Mouse (Mus musculus) embryonic facial prominence, embryonic 10.5 days (tissue): ENCODE results near the gene Calcrl. TPM values are rescaled to one million over a fixed set of nuclear protein-coding genes. Genes with fewer than 3 reads are reported as not detected.
A peak's percentile ranks its signal among the peaks of the same experiment; 100 is the strongest.

Experiments
- DNase-seq: peaks from one replicate; pipeline ENCODE4 v3.0.0-alpha.2; 2017; ENCODE audit warnings: low spot score
- H3K27ac ChIP-seq: fragments of 300-500 bp; sonication (generic); replicated peaks from 2 replicates; pipeline ENCODE4 v1.5.1; 2016; ENCODE audit warnings: mild to moderate bottlenecking
- H3K27me3 ChIP-seq: fragments of 300-500 bp; sonication (generic); replicated peaks from 2 replicates; pipeline ENCODE4 v1.6.1; 2016; ENCODE audit warnings: low read depth, mild to moderate bottlenecking; ENCODE audit not compliant: poor library complexity, severe bottlenecking
- H3K36me3 ChIP-seq: fragments of 300-500 bp; sonication (generic); replicated peaks from 2 replicates; pipeline ENCODE4 v1.6.1; 2016; ENCODE audit warnings: mild to moderate bottlenecking, moderate library complexity
- H3K4me1 ChIP-seq: fragments of 300-500 bp; sonication (generic); 2 replicates; pipeline ENCODE4 v1.6.1; 2016
- H3K4me3 ChIP-seq: fragments of 300-500 bp; sonication (generic); 2 replicates; pipeline ENCODE4 v1.5.1; 2016; ENCODE audit warnings: mild to moderate bottlenecking, moderate library complexity
- H3K9me3 ChIP-seq: fragments of 300-500 bp; sonication (generic); 2 replicates; pipeline ENCODE4 v1.6.1; 2016; ENCODE audit warnings: mild to moderate bottlenecking
- WGBS: fragments of 180-500 bp; shearing (Covaris S2); methylation state at CpG from one replicate; pipeline ENCODE4 v1.1.7; 2016; 5-methylcytosine and 5-hydroxymethylcytosine counted together
- polyA plus RNA-seq: library from polyadenylated mRNA; unstranded; fragments of >200 nt; fragmentation: Nextera tagmentation; extraction: Ambion mirVana; gene quantifications from 2 replicates; pipeline ENCODE4 v1.2.1, GENCODE M21; 2016

Calcrl gene
- polyA plus RNA-seq, 1 experiment from 2014 or later = 14.8 TPM

GRCm38 (mm10) chr2:84387394-84388022 is 37.7 kb downstream of the Calcrl start:
- peaks cover 25% of the 10 kb centered on the region for H3K4me1 ChIP-seq
- no peaks in the 10 kb centered on the region for H3K36me3 ChIP-seq
- no peak overlapping the region for H3K27ac ChIP-seq
- no peaks in the 10 kb centered on the region for H3K9me3 ChIP-seq
- DNase-seq = no peak
- H3K4me3 ChIP-seq = peak overlapping the region; percentile 37
- 75% methylated on average over 11 of the region's 11 CpGs for WGBS
- no peaks in the 10 kb centered on the region for H3K27me3 ChIP-seq

- H3K27me3 ChIP-seq = no peaks in the 10 kb centered on the region
- peaks cover 25% of the 10 kb centered on the region for H3K4me1 ChIP-seq
- peak overlapping the region; percentile 37 for H3K4me3 ChIP-seq
- 39% methylated on average over 18 of the region's 18 CpGs for WGBS
- DNase-seq = no peak
- H3K36me3 ChIP-seq = no peaks in the 10 kb centered on the region
- no peaks in the 10 kb centered on the region for H3K9me3 ChIP-seq
- H3K27ac ChIP-seq = no peak overlapping the region
Measured at GRCm38 (mm10) chr2:84386563-84387393, 38.4 kb downstream of the Calcrl start.

GRCm38 (mm10) chr2:84384911-84385693 is 40.1 kb downstream of the Calcrl start:
- H3K9me3 ChIP-seq = no peaks in the 10 kb centered on the region
- H3K4me3 ChIP-seq = no peak overlapping the region
- H3K27ac ChIP-seq = no peak overlapping the region
- H3K27me3 ChIP-seq = no peaks in the 10 kb centered on the region
- no peak for DNase-seq
- H3K36me3 ChIP-seq = no peaks in the 10 kb centered on the region
- WGBS = 82% methylated on average over 6 of the region's 6 CpGs
- H3K4me1 ChIP-seq = peaks cover 25% of the 10 kb centered on the region

- no peak overlapping the region for H3K27ac ChIP-seq
- WGBS = 81% methylated on average over 4 of the region's 4 CpGs
- H3K4me1 ChIP-seq = peaks cover 19% of the 10 kb centered on the region
- no peak overlapping the region for H3K4me3 ChIP-seq
- H3K36me3 ChIP-seq = no peaks in the 10 kb centered on the region
- no peaks in the 10 kb centered on the region for H3K9me3 ChIP-seq
- no peak for DNase-seq
- no peaks in the 10 kb centered on the region for H3K27me3 ChIP-seq
Measured at GRCm38 (mm10) chr2:84383828-84384227, 41.4 kb downstream of the Calcrl start.

- Histone ChIP-seq H3K36me3 (no peaks in the 10 kb centered on the region), H3K9me3 (no peaks in the 10 kb centered on the region), H3K4me3 (no peak overlapping the region), H3K4me1 (peaks cover 15% of the 10 kb centered on the region), H3K27ac (no peak overlapping the region), H3K27me3 (no peaks in the 10 kb centered on the region)
- DNase-seq = no peak
Measured at GRCm38 (mm10) chr2:84382556-84382955, 42.7 kb downstream of the Calcrl start.

GRCm38 (mm10) chr2:84381997-84382396 is 43.2 kb downstream of the Calcrl start:
- H3K4me3 ChIP-seq = no peak overlapping the region
- H3K27me3 ChIP-seq = no peaks in the 10 kb centered on the region
- DNase-seq = no peak
- H3K9me3 ChIP-seq = no peaks in the 10 kb centered on the region
- no peak overlapping the region for H3K27ac ChIP-seq
- H3K4me1 ChIP-seq = peaks cover 11% of the 10 kb centered on the region; the same call in 1 of the 2 replicates
- WGBS = 90% methylated on average over 5 of the region's 5 CpGs
- H3K36me3 ChIP-seq = no peaks in the 10 kb centered on the region

GRCm38 (mm10) chr2:84380816-84381215 is 44.4 kb downstream of the Calcrl start:
- no peaks in the 10 kb centered on the region for H3K36me3 ChIP-seq
- no peak for DNase-seq
- no peaks in the 10 kb centered on the region for H3K27me3 ChIP-seq
- H3K4me1 ChIP-seq = peaks cover 5% of the 10 kb centered on the region; the same call in 1 of the 2 replicates
- H3K4me3 ChIP-seq = no peak overlapping the region
- 87% methylated on average over 11 of the region's 11 CpGs for WGBS
- no peaks in the 10 kb centered on the region for H3K9me3 ChIP-seq
- no peak overlapping the region for H3K27ac ChIP-seq

- Histone ChIP-seq H3K9me3 (no peaks in the 10 kb centered on the region), H3K4me1 (no peaks in the 10 kb centered on the region), H3K27me3 (no peaks in the 10 kb centered on the region), H3K27ac (no peak overlapping the region), H3K36me3 (no peaks in the 10 kb centered on the region), H3K4me3 (no peak overlapping the region)
- 85% methylated on average over 5 of the region's 5 CpGs for WGBS
- DNase-seq = no peak
Measured at GRCm38 (mm10) chr2:84378678-84379077, 46.5 kb downstream of the Calcrl start.

- 76% methylated on average over 5 of the region's 5 CpGs for WGBS
- no peaks in the 10 kb centered on the region for H3K4me1 ChIP-seq
- no peak for DNase-seq
- no peaks in the 10 kb centered on the region for H3K9me3 ChIP-seq
- H3K36me3 ChIP-seq = 0 out of 2 replicates have a peak, but pooled peaks cover 3% of the 10 kb centered on the region
- no peak overlapping the region for H3K4me3 ChIP-seq
- H3K27me3 ChIP-seq = no peaks in the 10 kb centered on the region
- H3K27ac ChIP-seq = no peak overlapping the region
Measured at GRCm38 (mm10) chr2:84369256-84369655, 56.0 kb downstream of the Calcrl start.

GRCm38 (mm10) chr2:84366742-84367141 is 58.5 kb downstream of the Calcrl start:
- no peak for DNase-seq
- H3K27ac ChIP-seq = no peak overlapping the region
- peaks cover 2% of the 10 kb centered on the region; the same call in 1 of the 2 replicates for H3K4me1 ChIP-seq
- H3K36me3 ChIP-seq = no peaks in the 10 kb centered on the region
- H3K9me3 ChIP-seq = no peaks in the 10 kb centered on the region
- H3K27me3 ChIP-seq = no peaks in the 10 kb centered on the region
- no peak overlapping the region for H3K4me3 ChIP-seq

- no peak for DNase-seq
- 90% methylated on average over 3 of the region's 3 CpGs for WGBS
- Histone ChIP-seq H3K4me3 (no peak overlapping the region), H3K4me1 (peaks cover 2% of the 10 kb centered on the region; the same call in 1 of the 2 replicates), H3K27me3 (no peaks in the 10 kb centered on the region), H3K27ac (no peak overlapping the region), H3K9me3 (no peaks in the 10 kb centered on the region), H3K36me3 (no peaks in the 10 kb centered on the region)
Measured at GRCm38 (mm10) chr2:84365266-84365665, 59.9 kb downstream of the Calcrl start.

- no peaks in the 10 kb centered on the region for H3K9me3 ChIP-seq
- DNase-seq = no peak
- H3K27ac ChIP-seq = no peak overlapping the region
- H3K27me3 ChIP-seq = no peaks in the 10 kb centered on the region
- no peak overlapping the region for H3K4me3 ChIP-seq
- peaks cover 2% of the 10 kb centered on the region; the same call in 1 of the 2 replicates for H3K4me1 ChIP-seq
- WGBS = 87% methylated on average over 6 of the region's 6 CpGs
- H3K36me3 ChIP-seq = no peaks in the 10 kb centered on the region
Measured at GRCm38 (mm10) chr2:84362779-84363719, 62.2 kb downstream of the Calcrl start.
